Mouse (Mus musculus) CD4-positive helper T cell, adult 2 months (primary cell): ENCODE measurements around the gene Fbxw4.

Experiments used
- DNase-seq: peaks from one replicate; pipeline ENCODE4 v3.0.0-alpha.2; 2012; ENCODE audit warnings: low read depth, missing footprints, low spot score

Fbxw4 gene

GRCm38 (mm10) chr19:45615415-45616213 is 44.5 kb downstream of the Fbxw4 start:
- no peak for DNase-seq

GRCm38 (mm10) chr19:45614928-45615327 is 45.2 kb downstream of the Fbxw4 start:
- DNase-seq = no peak

- no peak for DNase-seq
These were observed 45.7 kb downstream of the Fbxw4 start for GRCm38 (mm10) chr19:45614375-45614774.

GRCm38 (mm10) chr19:45610823-45611222 is 49.3 kb downstream of the Fbxw4 start:
- DNase-seq = no peak

- DNase-seq = no peak
These were observed 51.3 kb downstream of the Fbxw4 start for GRCm38 (mm10) chr19:45608648-45609339.

GRCm38 (mm10) chr19:45607479-45607878 is 52.6 kb downstream of the Fbxw4 start:
- DNase-seq = no peak

GRCm38 (mm10) chr19:45606701-45607100 is 53.4 kb downstream of the Fbxw4 start:
- no peak for DNase-seq

GRCm38 (mm10) chr19:45602606-45603005 is 57.5 kb downstream of the Fbxw4 start:
- DNase-seq = no peak

- DNase-seq = no peak
These were observed 63.0 kb downstream of the Fbxw4 start for GRCm38 (mm10) chr19:45597106-45597505.

- no peak for DNase-seq
These were observed 63.7 kb downstream of the Fbxw4 start for GRCm38 (mm10) chr19:45596434-45596833.

GRCm38 (mm10) chr19:45596019-45596418 is 64.1 kb downstream of the Fbxw4 start:
- no peak for DNase-seq

- no peak for DNase-seq
These were observed 64.6 kb downstream of the Fbxw4 start for GRCm38 (mm10) chr19:45595481-45595880.

GRCm38 (mm10) chr19:45594079-45594478 is 66.0 kb downstream of the Fbxw4 start:
- DNase-seq = no peak

GRCm38 (mm10) chr19:45592916-45593315 is 67.2 kb downstream of the Fbxw4 start:
- DNase-seq = no peak

GRCm38 (mm10) chr19:45591704-45592103 is 68.4 kb downstream of the Fbxw4 start:
- no peak for DNase-seq

- no peak for DNase-seq
These were observed 70.4 kb downstream of the Fbxw4 start for GRCm38 (mm10) chr19:45589761-45590160.

GRCm38 (mm10) chr19:45587509-45588292 is 72.4 kb downstream of the Fbxw4 start:
- no peak for DNase-seq

- no peak for DNase-seq
These were observed 73.3 kb downstream of the Fbxw4 start for GRCm38 (mm10) chr19:45586850-45587249.

- no peak for DNase-seq
These were observed 75.1 kb downstream of the Fbxw4 start for GRCm38 (mm10) chr19:45584856-45585620.

GRCm38 (mm10) chr19:45583136-45583535 is 77.0 kb downstream of the Fbxw4 start:
- DNase-seq = no peak

GRCm38 (mm10) chr19:45582161-45582560 is 78.0 kb downstream of the Fbxw4 start:
- no peak for DNase-seq
